Mouse (Mus musculus) lung, embryonic 16.5 days (tissue): ENCODE measurements around the gene Igf1r. TPM values are rescaled to one million over a fixed set of nuclear protein-coding genes. Genes with fewer than 3 reads are reported as not detected.

Source experiments
- ATAC-seq: fragments of 200-750 bp; cut with Nextera tagmentation; 2 replicates; pipeline ENCODE4 v1.8.0; 2017; ENCODE audit warnings: low read depth, mild to moderate bottlenecking, moderate library complexity
- H3K27ac ChIP-seq: fragments of 300-500 bp; sonication (generic); 2 replicates; pipeline ENCODE4 v1.5.1; 2014; ENCODE audit warnings: mild to moderate bottlenecking, control low read depth, low read length
- H3K27me3 ChIP-seq: fragments of 300-500 bp; sonication (generic); 2 replicates; pipeline ENCODE4 v1.6.1; 2014; ENCODE audit warnings: low read depth, low read length, mixed read lengths; ENCODE audit not compliant: control insufficient read depth, insufficient read depth
- H3K36me3 ChIP-seq: fragments of 300-500 bp; sonication (generic); 2 replicates; pipeline ENCODE4 v1.6.1; 2014; ENCODE audit warnings: low read length; ENCODE audit not compliant: control insufficient read depth, insufficient read depth
- H3K4me1 ChIP-seq: fragments of 300-500 bp; sonication (generic); replicated peaks from 2 replicates; pipeline ENCODE4 v1.6.1; 2014; ENCODE audit warnings: low read length, mixed read lengths; ENCODE audit not compliant: control insufficient read depth, insufficient read depth
- H3K4me2 ChIP-seq: fragments of 300-500 bp; sonication (generic); 2 replicates; pipeline ENCODE4 v1.6.1; 2014; ENCODE audit warnings: low read depth, low read length, control low read depth
- H3K4me3 ChIP-seq: fragments of 300-500 bp; sonication (generic); 2 replicates; pipeline ENCODE4 v1.5.1; 2014; ENCODE audit warnings: mild to moderate bottlenecking, low read length, control low read depth
- H3K9ac ChIP-seq: fragments of 300-500 bp; sonication (generic); 2 replicates; pipeline ENCODE4 v1.6.1; 2014; ENCODE audit warnings: low read length, control low read depth
- H3K9me3 ChIP-seq: fragments of 300-500 bp; sonication (generic); 2 replicates; pipeline ENCODE4 v1.6.1; 2016; ENCODE audit warnings: low read length; ENCODE audit not compliant: control insufficient read depth
- WGBS: fragments of 180-500 bp; shearing (Covaris S2); extraction: QIAGEN DNeasy Blood & Tissue Kit; methylation state at CpG from one replicate; pipeline ENCODE4 v1.1.7; 2014; 5-methylcytosine and 5-hydroxymethylcytosine counted together
- polyA plus RNA-seq: library from polyadenylated mRNA; unstranded; fragments of >200 nt; fragmentation: Nextera tagmentation; extraction: Ambion mirVana; gene quantifications from 2 replicates; pipeline ENCODE4 v1.2.1, GENCODE M21; 2015

Igf1r gene
- polyA plus RNA-seq, 1 experiment from 2014 or later = 19.9 TPM

GRCm38 (mm10) chr7:68022188-68022587 lies 69.6 kb downstream of the Igf1r start:
- Histone ChIP-seq H3K9ac (no peak overlapping the region), H3K4me3 (no peak overlapping the region), H3K4me1 (peaks cover 29% of the 10 kb centered on the region), H3K27me3 (no peaks in the 10 kb centered on the region), H3K4me2 (no peak overlapping the region), H3K36me3 (no peaks in the 10 kb centered on the region), H3K9me3 (no peaks in the 10 kb centered on the region), H3K27ac (0 out of 2 replicates have a peak overlapping the region, but pooled peaks have one; percentile 15)
- WGBS = 59% methylated on average over 6 of the region's 6 CpGs
- ATAC-seq = no peak

DNA sequence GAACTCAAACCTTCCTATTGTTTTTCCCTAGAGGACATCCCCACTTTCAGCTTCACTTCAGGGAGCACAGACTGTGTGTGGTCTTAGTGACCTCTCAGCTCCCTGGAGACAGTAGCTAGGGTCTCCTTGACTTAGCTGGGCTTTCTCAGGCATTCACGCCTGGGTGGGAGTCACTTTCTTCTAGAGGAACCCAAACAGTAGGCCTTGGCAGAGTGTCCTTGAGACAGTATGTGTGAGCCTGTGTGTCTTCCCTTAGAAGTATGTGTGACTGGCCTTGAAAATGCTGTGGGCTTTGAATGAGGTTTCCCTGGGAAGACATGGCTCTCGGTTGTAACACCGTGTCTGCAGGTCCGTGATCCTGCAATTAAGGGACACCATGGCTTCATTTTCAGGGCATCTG lies 71.3 kb downstream of the Igf1r start:
- no peaks in the 10 kb centered on the region for H3K36me3 ChIP-seq
- ATAC-seq = no peak
- no peak overlapping the region for H3K9ac ChIP-seq
- no peaks in the 10 kb centered on the region for H3K27me3 ChIP-seq
- H3K9me3 ChIP-seq = no peaks in the 10 kb centered on the region
- 87% methylated on average over 4 of the region's 4 CpGs for WGBS
- peaks cover 20% of the 10 kb centered on the region for H3K4me1 ChIP-seq
- H3K4me2 ChIP-seq = no peak overlapping the region
- no peak overlapping the region for H3K4me3 ChIP-seq
- no peak overlapping the region for H3K27ac ChIP-seq

- no peak overlapping the region for H3K9ac ChIP-seq
- no peak for ATAC-seq
- no peaks in the 10 kb centered on the region for H3K9me3 ChIP-seq
- no peaks in the 10 kb centered on the region for H3K36me3 ChIP-seq
- 73% methylated on average over 4 of the region's 4 CpGs for WGBS
- H3K4me1 ChIP-seq = peaks cover 23% of the 10 kb centered on the region
- no peaks in the 10 kb centered on the region for H3K27me3 ChIP-seq
- H3K4me2 ChIP-seq = no peak overlapping the region
- no peak overlapping the region for H3K4me3 ChIP-seq
- no peak overlapping the region for H3K27ac ChIP-seq
Measured at GRCm38 (mm10) chr7:68024625-68025024, 72.0 kb downstream of the Igf1r start.

DNA sequence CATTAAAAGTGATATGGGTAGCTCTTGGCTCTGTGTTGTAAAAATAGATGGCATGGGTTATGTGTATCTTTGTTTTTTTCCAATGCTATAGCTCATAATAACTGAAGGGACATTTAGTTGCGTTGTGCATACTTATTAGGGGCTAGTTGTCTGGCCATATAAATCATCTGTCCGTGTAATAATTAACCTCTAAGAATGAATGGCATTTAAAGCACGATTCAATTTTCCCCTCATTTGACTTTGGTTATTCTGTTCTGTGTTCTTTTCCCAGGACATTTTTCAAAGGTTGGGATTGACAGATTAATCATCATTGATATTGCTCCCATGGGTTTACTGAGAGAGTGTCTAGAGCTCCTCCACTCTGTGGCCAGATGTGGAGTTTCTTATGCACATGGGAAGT lies 72.8 kb downstream of the Igf1r start:
- Histone ChIP-seq H3K27me3 (no peaks in the 10 kb centered on the region), H3K4me3 (no peak overlapping the region), H3K4me2 (no peak overlapping the region), H3K9me3 (no peaks in the 10 kb centered on the region), H3K4me1 (peaks cover 24% of the 10 kb centered on the region), H3K9ac (no peak overlapping the region), H3K27ac (no peak overlapping the region), H3K36me3 (no peaks in the 10 kb centered on the region)
- WGBS = 58% methylated on average over 3 of the region's 3 CpGs
- no peak for ATAC-seq

DNA sequence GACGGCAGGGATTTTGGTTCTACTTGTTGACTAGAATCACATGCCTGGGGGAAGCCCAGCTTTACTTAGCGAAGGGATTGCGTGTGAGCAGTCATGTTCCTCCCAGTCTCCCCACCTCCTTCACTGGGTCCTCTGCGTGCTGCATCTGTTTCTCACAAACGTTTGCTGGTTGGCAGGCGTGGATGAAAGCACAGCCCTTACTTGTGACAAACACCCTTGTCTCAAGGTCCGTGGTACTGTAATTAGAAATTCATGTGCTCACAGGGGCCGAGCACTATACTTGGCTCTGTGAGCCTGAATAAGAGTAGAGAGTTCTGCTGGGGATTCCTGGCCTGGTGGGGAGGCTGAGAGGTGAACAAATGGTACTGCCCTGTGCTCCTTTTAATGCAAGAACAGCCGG lies 73.4 kb downstream of the Igf1r start:
- ATAC-seq = no peak
- H3K4me2 ChIP-seq = no peak overlapping the region
- no peaks in the 10 kb centered on the region for H3K9me3 ChIP-seq
- no peak overlapping the region for H3K9ac ChIP-seq
- WGBS = 69% methylated on average over 9 of the region's 9 CpGs
- H3K4me1 ChIP-seq = peaks cover 30% of the 10 kb centered on the region
- H3K27me3 ChIP-seq = no peaks in the 10 kb centered on the region
- no peak overlapping the region for H3K4me3 ChIP-seq
- H3K27ac ChIP-seq = no peak overlapping the region
- no peaks in the 10 kb centered on the region for H3K36me3 ChIP-seq

DNA sequence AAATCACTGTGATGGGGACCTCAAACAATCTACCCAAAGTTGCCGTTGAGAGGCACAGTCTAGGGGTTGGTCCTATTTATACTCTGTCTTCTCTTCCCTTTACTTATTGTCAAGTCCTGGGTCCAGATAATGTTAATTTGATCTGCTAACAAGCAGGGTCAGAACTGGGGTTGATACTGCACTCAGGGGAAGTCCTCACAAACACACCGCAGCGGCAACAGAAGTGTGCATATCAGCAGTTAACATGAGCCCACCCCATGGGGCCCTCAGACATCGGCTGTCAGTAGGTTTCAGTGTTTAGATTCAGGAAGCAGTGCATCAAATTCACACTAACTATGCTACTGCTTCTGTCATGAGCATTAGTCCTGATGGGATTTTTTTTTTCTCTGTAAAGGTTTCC lies 75.5 kb downstream of the Igf1r start:
- 41% methylated on average over 4 of the region's 4 CpGs for WGBS
- no peak overlapping the region for H3K27ac ChIP-seq
- H3K4me1 ChIP-seq = peaks cover 21% of the 10 kb centered on the region
- no peak overlapping the region for H3K4me3 ChIP-seq
- H3K9me3 ChIP-seq = no peaks in the 10 kb centered on the region
- no peaks in the 10 kb centered on the region for H3K27me3 ChIP-seq
- no peak for ATAC-seq
- H3K4me2 ChIP-seq = no peak overlapping the region
- no peak overlapping the region for H3K9ac ChIP-seq
- H3K36me3 ChIP-seq = no peaks in the 10 kb centered on the region

DNA sequence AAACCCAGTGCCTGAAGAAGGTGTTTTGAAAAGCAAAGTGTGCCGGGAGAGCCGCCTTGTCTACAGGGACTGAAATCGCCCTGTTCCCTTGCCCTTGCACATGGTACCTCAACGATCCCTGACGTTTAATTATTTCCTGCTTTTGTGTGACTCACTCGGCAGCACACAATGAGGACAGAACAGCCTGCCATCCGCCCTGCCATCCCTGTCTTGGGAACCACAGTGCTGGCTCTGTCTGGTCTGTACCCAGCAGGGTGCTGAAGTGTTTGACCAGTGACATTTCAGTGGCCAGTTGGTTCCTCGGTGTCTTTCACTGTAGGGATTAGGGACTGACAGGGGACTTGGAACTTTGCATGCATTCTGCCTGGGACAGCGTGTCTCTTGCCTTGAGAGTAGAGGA lies 78.2 kb downstream of the Igf1r start:
- no peaks in the 10 kb centered on the region for H3K9me3 ChIP-seq
- WGBS = 36% methylated on average over 9 of the region's 9 CpGs
- no peaks in the 10 kb centered on the region for H3K36me3 ChIP-seq
- H3K4me1 ChIP-seq = peaks cover 16% of the 10 kb centered on the region
- H3K4me2 ChIP-seq = no peak overlapping the region
- H3K27ac ChIP-seq = no peak overlapping the region; the same call in 1 of the 2 replicates
- ATAC-seq = peak; percentile 56; the same call in 1 of the 2 replicates
- H3K4me3 ChIP-seq = no peak overlapping the region
- H3K27me3 ChIP-seq = no peaks in the 10 kb centered on the region
- H3K9ac ChIP-seq = no peak overlapping the region

GRCm38 (mm10) chr7:68036527-68036926 lies 83.9 kb downstream of the Igf1r start:
- H3K27me3 ChIP-seq = no peaks in the 10 kb centered on the region
- H3K27ac ChIP-seq = no peak overlapping the region
- H3K4me3 ChIP-seq = no peak overlapping the region
- no peaks in the 10 kb centered on the region for H3K9me3 ChIP-seq
- no peaks in the 10 kb centered on the region for H3K36me3 ChIP-seq
- WGBS = 78% methylated on average over 4 of the region's 4 CpGs
- no peak overlapping the region for H3K9ac ChIP-seq
- no peak overlapping the region for H3K4me2 ChIP-seq
- ATAC-seq = no peak
- 0 out of 2 replicates have a peak, but pooled peaks cover 2% of the 10 kb centered on the region for H3K4me1 ChIP-seq

DNA sequence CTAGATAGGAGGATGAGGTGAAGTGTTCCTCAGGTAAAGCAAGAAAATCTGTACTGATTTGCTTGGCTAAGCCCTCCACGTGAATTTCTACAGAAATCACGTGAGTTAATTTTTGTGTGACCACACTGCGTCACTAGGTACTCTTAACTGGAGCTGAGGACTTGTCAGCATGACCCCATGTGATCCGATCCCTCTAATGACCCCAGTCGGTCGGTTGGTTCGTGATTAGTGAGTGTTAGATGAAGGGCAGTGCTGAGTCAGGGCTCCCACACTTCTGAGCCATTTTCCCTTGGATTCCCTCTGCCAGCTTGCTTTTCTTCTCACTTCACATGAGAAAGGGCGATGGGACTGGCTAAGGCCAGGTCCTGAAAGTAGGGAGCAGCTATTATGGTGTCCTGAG lies 86.2 kb downstream of the Igf1r start:
- Histone ChIP-seq H3K36me3 (no peaks in the 10 kb centered on the region), H3K9me3 (no peaks in the 10 kb centered on the region), H3K4me2 (no peak overlapping the region), H3K27me3 (no peaks in the 10 kb centered on the region), H3K4me3 (no peak overlapping the region), H3K27ac (no peak overlapping the region), H3K9ac (no peak overlapping the region), H3K4me1 (0 out of 2 replicates have a peak, but pooled peaks cover 2% of the 10 kb centered on the region)
- 61% methylated on average over 8 of the region's 8 CpGs for WGBS
- no peak for ATAC-seq

DNA sequence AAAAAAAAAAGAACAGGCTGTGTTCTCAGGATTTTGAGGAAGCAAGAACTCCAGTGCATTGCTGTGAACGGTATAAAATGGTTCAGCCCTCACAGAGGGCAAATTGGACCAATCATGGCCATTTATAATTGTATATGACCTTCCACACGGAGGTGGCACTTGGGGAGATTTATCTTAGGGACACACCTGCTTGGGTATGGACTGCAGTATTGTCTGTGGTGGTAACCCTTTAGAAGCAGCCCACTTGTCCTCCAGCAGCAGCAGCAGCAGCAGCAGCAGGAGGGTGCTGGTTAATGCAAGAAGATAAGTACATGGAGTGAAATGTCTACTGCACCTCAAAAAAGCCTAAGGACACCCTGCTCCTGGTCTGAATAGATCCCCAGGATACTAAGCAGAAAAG lies 86.9 kb downstream of the Igf1r start:
- H3K4me3 ChIP-seq = no peak overlapping the region
- no peak overlapping the region for H3K27ac ChIP-seq
- H3K4me2 ChIP-seq = no peak overlapping the region
- no peak overlapping the region for H3K9ac ChIP-seq
- WGBS = 67% methylated on average over 2 of the region's 2 CpGs
- no peak for ATAC-seq
- 0 out of 2 replicates have a peak, but pooled peaks cover 2% of the 10 kb centered on the region for H3K4me1 ChIP-seq
- H3K36me3 ChIP-seq = no peaks in the 10 kb centered on the region
- H3K9me3 ChIP-seq = no peaks in the 10 kb centered on the region
- no peaks in the 10 kb centered on the region for H3K27me3 ChIP-seq
